Mouse (Mus musculus) heart, embryonic 10.5 days (tissue): Measurements from ENCODE around the gene 4930550L24Rik. TPM values are rescaled to one million over a fixed set of nuclear protein-coding genes. Genes with fewer than 3 reads are reported as not detected.

Experiments used
- DNase-seq: peaks from one replicate; pipeline ENCODE4 v3.0.0-alpha.2; 2017; ENCODE audit warnings: low spot score
- H3K27ac ChIP-seq: fragments of 300-500 bp; sonication (generic); 2 replicates; pipeline ENCODE4 v1.5.1; 2016; ENCODE audit warnings: mild to moderate bottlenecking
- H3K27me3 ChIP-seq: fragments of 300-500 bp; sonication (generic); 2 replicates; pipeline ENCODE4 v1.6.1; 2016; ENCODE audit warnings: mild to moderate bottlenecking; ENCODE audit not compliant: poor library complexity, insufficient read depth, severe bottlenecking
- H3K36me3 ChIP-seq: fragments of 300-500 bp; sonication (generic); 2 replicates; pipeline ENCODE4 v1.6.1; 2016; ENCODE audit warnings: mild to moderate bottlenecking, moderate library complexity
- H3K4me1 ChIP-seq: fragments of 300-500 bp; sonication (generic); 2 replicates; pipeline ENCODE4 v1.6.1; 2016; ENCODE audit warnings: mild to moderate bottlenecking
- H3K4me3 ChIP-seq: fragments of 300-500 bp; sonication (generic); 2 replicates; pipeline ENCODE4 v1.5.1; 2016; ENCODE audit warnings: mild to moderate bottlenecking, moderate library complexity
- H3K9me3 ChIP-seq: fragments of 300-500 bp; sonication (generic); 2 replicates; pipeline ENCODE4 v1.6.1; 2016; ENCODE audit warnings: mild to moderate bottlenecking, moderate library complexity
- WGBS: fragments of 180-500 bp; shearing (Covaris S2); methylation state at CpG from one replicate; pipeline ENCODE4 v1.1.7; 2016; 5-methylcytosine and 5-hydroxymethylcytosine counted together
- polyA plus RNA-seq: library from polyadenylated mRNA; unstranded; fragments of >200 nt; fragmentation: Nextera tagmentation; extraction: Ambion mirVana; gene quantifications from 2 replicates; pipeline ENCODE4 v1.2.1, GENCODE M21; 2016

The 4930550L24Rik gene
- polyA plus RNA-seq, result not detected in 2 replicates

GRCm38 (mm10) chrX:58909060-58909459 is at the start of gene 4930550L24Rik:
Gene 4930550L24Rik (plus strand): TSS chrX:58909360.
- no peaks in the 10 kb centered on the region for H3K4me1 ChIP-seq
- H3K27me3 ChIP-seq, result no peaks in the 10 kb centered on the region
- H3K27ac ChIP-seq, result no peak within 1 kb of the TSS
- no peak within 1 kb of the TSS for H3K4me3 ChIP-seq
- no peak for DNase-seq
- WGBS, result 83% methylated on average over 2 of the region's 2 CpGs
- H3K36me3 ChIP-seq, result no peaks in the 10 kb centered on the region
- no peaks in the 10 kb centered on the region for H3K9me3 ChIP-seq

- Histone ChIP-seq H3K27me3 (no peaks in the 10 kb centered on the region), H3K36me3 (no peaks in the 10 kb centered on the region), H3K4me1 (no peaks in the 10 kb centered on the region), H3K27ac (no peak overlapping the region), H3K9me3 (no peaks in the 10 kb centered on the region), H3K4me3 (no peak overlapping the region)
- 27% methylated on average over 1 of the region's 1 CpGs for WGBS
- no peak for DNase-seq
These were observed 8.4 kb upstream of the 4930550L24Rik start for GRCm38 (mm10) chrX:58900753-58901152.

GRCm38 (mm10) chrX:58967969-58968368 is 58.8 kb downstream of the 4930550L24Rik start:
- no peaks in the 10 kb centered on the region for H3K9me3 ChIP-seq
- DNase-seq, result no peak
- H3K27ac ChIP-seq, result no peak overlapping the region
- H3K36me3 ChIP-seq, result no peaks in the 10 kb centered on the region
- H3K4me3 ChIP-seq, result no peak overlapping the region
- no peaks in the 10 kb centered on the region for H3K27me3 ChIP-seq
- H3K4me1 ChIP-seq, result no peaks in the 10 kb centered on the region
- 76% methylated on average over 2 of the region's 2 CpGs for WGBS
